Mouse (Mus musculus) ES-E14 (cell line): Measurements from ENCODE around the gene Gabrp.

Experiments
- CHD2 ChIP-seq: IDR thresholded peaks from 2 replicates; pipeline ENCODE4 v1.6.1; 2014; ENCODE audit warnings: mild to moderate bottlenecking, low read depth, low read length, inconsistent platforms
- HCFC1 ChIP-seq: IDR thresholded peaks from 2 replicates; pipeline ENCODE4 v1.6.1; 2012; ENCODE audit warnings: low read length, inconsistent platforms, borderline replicate concordance; ENCODE audit not compliant: insufficient read depth
- MAFK ChIP-seq: IDR thresholded peaks from 2 replicates; pipeline ENCODE4 v1.6.1; 2014; ENCODE audit warnings: mild to moderate bottlenecking, low read depth, low read length, inconsistent platforms; ENCODE audit not compliant: insufficient read depth
- ZNF384 ChIP-seq: IDR thresholded peaks from 2 replicates; pipeline ENCODE4 v1.6.1; 2012; ENCODE audit warnings: low read depth, low read length, inconsistent platforms

DNA sequence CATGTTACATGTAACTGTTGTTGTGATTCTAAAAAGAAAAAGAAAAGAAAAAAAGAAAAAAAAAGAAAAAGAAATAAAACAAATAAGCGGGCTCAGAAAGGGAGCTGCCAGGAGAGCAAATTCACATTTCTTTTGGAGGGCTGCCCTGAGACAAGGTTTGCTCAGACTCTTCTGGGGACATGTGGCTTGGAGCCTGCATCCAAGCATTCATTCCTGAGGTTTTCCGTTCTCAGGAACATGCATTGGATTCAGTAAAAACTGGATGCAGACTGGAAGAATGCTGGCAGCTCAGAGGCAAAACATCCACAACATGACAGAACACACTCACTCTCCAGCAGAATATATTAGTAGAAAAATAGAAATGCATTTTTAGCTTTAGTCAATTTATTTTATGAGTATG, 14.8 kb downstream of the Gabrp start:
- TF ChIP-seq HCFC1 (no peak), MAFK (no peak), ZNF384 (no peak), CHD2 (no peak)
